Mouse (Mus musculus) cortical plate, adult 2 months (tissue): ENCODE data around the gene Tpbpb.
"Not testable (repeated sequence)": the region's sequence is repeated elsewhere in the genome, so short reads cannot be mapped to it uniquely, and the experiment has no call there.

Source experiments
- CTCF ChIP-seq: fragments of 200-500 bp; IDR thresholded peaks from 2 replicates; pipeline ENCODE4 v1.5.1; 2011; ENCODE audit warnings: mild to moderate bottlenecking, control low read depth, low read length; ENCODE audit not compliant: insufficient read depth; ENCODE audit errors: extremely low read depth
- POLR2A ChIP-seq: fragments of 200-500 bp; IDR thresholded peaks from 2 replicates; pipeline ENCODE4 v1.6.1; 2011; ENCODE audit warnings: mild to moderate bottlenecking, low read length, control low read depth; ENCODE audit not compliant: insufficient read depth; ENCODE audit errors: extremely low read depth

- TF ChIP-seq CTCF, POLR2A: not testable (repeated sequence)
Measured at GRCm38 (mm10) chr13:60904780-60905179, at the start of gene Tpbpb.
